Mouse (Mus musculus) spleen, adult 2 months (tissue): ENCODE results near the gene Grid1.

ENCODE experiments used
- CTCF ChIP-seq: fragments of 200-500 bp; IDR thresholded peaks from 2 replicates; pipeline ENCODE4 v1.5.1; 2011; ENCODE audit warnings: mild to moderate bottlenecking, inconsistent platforms; ENCODE audit not compliant: insufficient read depth, insufficient read length, insufficient replicate concordance; ENCODE audit errors: extremely low read depth
- POLR2A ChIP-seq: fragments of 200-500 bp; IDR thresholded peaks from 2 replicates; pipeline ENCODE4 v1.6.1; 2011; ENCODE audit warnings: low read depth, low read length, inconsistent platforms

- TF ChIP-seq CTCF, result no peak
- no peak for TF ChIP-seq POLR2A
These were observed 110.3 kb downstream of the Grid1 start for GRCm38 (mm10) chr14:34930040-34930719.
